Mouse (Mus musculus) G1E (cell line): ENCODE data around the gene Zfp740.

Experiments used
- CTCF ChIP-seq: IDR thresholded peaks from 2 replicates; pipeline ENCODE4 v1.5.1; 2012; ENCODE audit warnings: low read depth, low read length, inconsistent platforms, mixed read lengths
- GATA1 ChIP-seq: IDR thresholded peaks from 2 replicates; pipeline ENCODE4 v1.6.1; 2012; ENCODE audit warnings: borderline replicate concordance, low read length, inconsistent platforms, mixed read lengths
- GATA2 ChIP-seq: IDR thresholded peaks from 2 replicates; pipeline ENCODE4 v1.6.1; 2012; ENCODE audit warnings: low read depth, low read length, inconsistent platforms, borderline replicate concordance
- POLR2AphosphoS5 ChIP-seq: IDR thresholded peaks from 2 replicates; pipeline ENCODE4 v1.6.1; 2012; ENCODE audit warnings: low read depth, low read length, inconsistent platforms; ENCODE audit not compliant: insufficient replicate concordance
- TAL1 ChIP-seq: conservative IDR thresholded peaks from 2 replicates; pipeline ENCODE4 v1.6.1; 2012; ENCODE audit warnings: low read depth, low read length, inconsistent platforms, mixed read lengths

DNA sequence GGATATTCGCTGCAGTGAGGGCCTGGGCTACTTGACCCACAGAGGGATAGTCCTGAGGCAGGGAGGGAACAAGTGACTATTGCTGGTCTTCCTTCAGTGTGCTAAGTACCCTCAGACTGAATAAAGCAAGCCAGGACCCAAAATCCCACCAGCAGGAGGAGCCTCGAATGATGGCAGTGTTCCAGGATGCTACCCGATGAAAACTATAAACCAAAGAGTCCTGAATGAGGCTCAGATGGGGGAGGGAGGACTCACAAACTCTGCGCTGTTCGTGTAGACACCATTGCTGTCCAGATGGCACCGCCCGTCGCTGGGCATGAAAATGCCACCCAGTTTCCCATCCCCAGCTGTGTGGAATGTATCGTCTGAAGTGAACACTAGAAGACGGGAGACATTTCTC lies 19.3 kb downstream of the Zfp740 start:
- TF ChIP-seq CTCF: no peak
- no peak for TF ChIP-seq POLR2AphosphoS5
- no peak for TF ChIP-seq GATA1
- TF ChIP-seq TAL1: no peak
- TF ChIP-seq GATA2: no peak
